Mouse (Mus musculus) CH12.LX (cell line): ENCODE measurements around the gene Cbx8. TPM values are rescaled to one million over a fixed set of nuclear protein-coding genes. Genes with fewer than 3 reads are reported as not detected.

ENCODE experiments used
- DNase-seq: peaks from one replicate; pipeline ENCODE4 v3.0.0-alpha.2; 2013; ENCODE audit errors: extremely low read depth
- H3K27ac ChIP-seq: 2 replicates; pipeline ENCODE4 v1.5.1; 2012; ENCODE audit warnings: low read depth, mild to moderate bottlenecking, control low read depth, moderate library complexity; ENCODE audit not compliant: insufficient read depth
- H3K27me3 ChIP-seq: replicated peaks from 2 replicates; pipeline ENCODE3; 2012; ENCODE audit warnings: inconsistent platforms
- H3K36me3 ChIP-seq, 2 experiments: replicated peaks in 1 of 2; 2 replicates each; pipeline versions ENCODE3 to v1.6.1; 2012; ENCODE audit warnings: inconsistent platforms in 1 of 2, low read length in 1 of 2, mild to moderate bottlenecking in 1 of 2, mixed read lengths in 1 of 2, moderate library complexity in 1 of 2; ENCODE audit not compliant: control insufficient read depth in 1 of 2, insufficient read depth in 1 of 2
- H3K4me1 ChIP-seq, 2 experiments: 2 replicates each; pipeline ENCODE4 v1.6.1; 2012; ENCODE audit warnings: inconsistent platforms in 1 of 2, moderate library complexity in 1 of 2; ENCODE audit not compliant: insufficient read depth in 2 of 2, control insufficient read depth in 1 of 2
- H3K4me2 ChIP-seq: 2 replicates; pipeline ENCODE4 v1.6.1; 2012; ENCODE audit warnings: low read depth, mild to moderate bottlenecking, control low read depth; ENCODE audit not compliant: poor library complexity, insufficient read depth, severe bottlenecking
- H3K4me3 ChIP-seq, 3 experiments: fragments of 150-350 bp in 1 of 3; sonication (generic) in 1 of 3; replicated peaks in 1 of 3; 2 replicates each; pipeline versions ENCODE3 to v1.5.1; 2011 to 2012; ENCODE audit warnings: low read depth in 2 of 3, low read length in 2 of 3, mild to moderate bottlenecking in 2 of 3, moderate library complexity in 2 of 3, control low read depth in 1 of 3, improper control_type of control experiment in 1 of 3, inconsistent platforms in 1 of 3, mixed read lengths in 1 of 3; ENCODE audit not compliant: poor library complexity in 1 of 3
- H3K79me2 ChIP-seq: replicated peaks from 2 replicates; pipeline ENCODE4 v1.6.1; 2012; ENCODE audit warnings: mild to moderate bottlenecking, moderate library complexity; ENCODE audit not compliant: control insufficient read depth, poor library complexity, insufficient read depth, severe bottlenecking; ENCODE audit errors: extremely low read depth
- H3K9ac ChIP-seq: 2 replicates; pipeline ENCODE4 v1.6.1; 2012; ENCODE audit warnings: low read depth, mild to moderate bottlenecking, control low read depth, moderate library complexity; ENCODE audit not compliant: insufficient read depth
- H3K9me3 ChIP-seq: replicated peaks from 2 replicates; pipeline ENCODE3; 2012; ENCODE audit warnings: low read length, inconsistent platforms, mixed read lengths
- BHLHE40 ChIP-seq: IDR thresholded peaks from 2 replicates; pipeline ENCODE4 v1.6.1; 2011; ENCODE audit warnings: mild to moderate bottlenecking, low read depth, low read length, improper control_type of control experiment
- CHD1 ChIP-seq: IDR thresholded peaks from 2 replicates; pipeline ENCODE4 v1.6.1; 2012; ENCODE audit warnings: low read depth, low read length, improper control_type of control experiment, inconsistent platforms
- CTCF ChIP-seq, 2 experiments: IDR thresholded peaks in 1 of 2; conservative IDR thresholded peaks in 1 of 2; 2 replicates each; pipeline ENCODE4 v1.5.1; 2011 to 2012; ENCODE audit warnings: low read depth in 2 of 2, low read length in 2 of 2, improper control_type of control experiment in 1 of 2, inconsistent platforms in 1 of 2, mild to moderate bottlenecking in 1 of 2, moderate library complexity in 1 of 2
- EP300 ChIP-seq: IDR thresholded peaks from 2 replicates; pipeline ENCODE4 v1.6.1; 2011; ENCODE audit warnings: low read length, improper control_type of control experiment
- ETS1 ChIP-seq: conservative IDR thresholded peaks from 2 replicates; pipeline ENCODE4 v1.6.1; 2012; ENCODE audit warnings: low read depth, mild to moderate bottlenecking, inconsistent platforms, low read length, improper control_type of control experiment, moderate library complexity
- GABPA ChIP-seq: IDR thresholded peaks from 2 replicates; pipeline ENCODE4 v1.6.1; 2012; ENCODE audit warnings: low read depth, low read length, improper control_type of control experiment, inconsistent platforms; ENCODE audit not compliant: insufficient replicate concordance
- JUN ChIP-seq: IDR thresholded peaks from 2 replicates; pipeline ENCODE4 v1.6.1; 2011; ENCODE audit warnings: low read depth, mild to moderate bottlenecking, low read length, improper control_type of control experiment, moderate library complexity; ENCODE audit not compliant: insufficient read depth
- JUND ChIP-seq: conservative IDR thresholded peaks from 2 replicates; pipeline ENCODE4 v1.6.1; 2011; ENCODE audit warnings: low read depth, low read length, improper control_type of control experiment
- NELFE ChIP-seq: IDR thresholded peaks from 2 replicates; pipeline ENCODE4 v1.6.1; 2011; ENCODE audit warnings: low read depth, low read length, improper control_type of control experiment
- POLR2A ChIP-seq: IDR thresholded peaks from 2 replicates; pipeline ENCODE4 v1.6.1; 2011; ENCODE audit warnings: low read depth, mild to moderate bottlenecking, improper control_type of control experiment, low read length
- POLR2AphosphoS2 ChIP-seq: IDR thresholded peaks from 2 replicates; pipeline ENCODE4 v1.6.1; 2011; ENCODE audit warnings: low read depth, low read length, improper control_type of control experiment
- RAD21 ChIP-seq: IDR thresholded peaks from 2 replicates; pipeline ENCODE4 v1.6.1; 2011; ENCODE audit warnings: low read depth, mild to moderate bottlenecking, low read length, improper control_type of control experiment, moderate library complexity
- SIN3A ChIP-seq: IDR thresholded peaks from 2 replicates; pipeline ENCODE4 v1.6.1; 2012; ENCODE audit warnings: low read length, improper control_type of control experiment, inconsistent platforms
- SMC3 ChIP-seq: IDR thresholded peaks from 2 replicates; pipeline ENCODE4 v1.6.1; 2011; ENCODE audit warnings: low read depth, low read length, improper control_type of control experiment
- UBTF ChIP-seq: IDR thresholded peaks from 2 replicates; pipeline ENCODE4 v1.6.1; 2012; ENCODE audit warnings: low read depth, mild to moderate bottlenecking, inconsistent platforms, low read length, improper control_type of control experiment, moderate library complexity
- USF1 ChIP-seq: IDR thresholded peaks from 2 replicates; pipeline ENCODE4 v1.6.1; 2014; ENCODE audit warnings: low read depth, mild to moderate bottlenecking, inconsistent platforms, low read length, improper control_type of control experiment
- USF2 ChIP-seq: conservative IDR thresholded peaks from 2 replicates; pipeline ENCODE4 v1.6.1; 2011; ENCODE audit warnings: low read depth, low read length, improper control_type of control experiment
- ZKSCAN1 ChIP-seq: IDR thresholded peaks from 2 replicates; pipeline ENCODE4 v1.6.1; 2012; ENCODE audit warnings: low read depth, inconsistent platforms, low read length, improper control_type of control experiment, borderline replicate concordance
- dilution Hi-C: fragments of 300-500 bp; cut with MboI; formaldehyde crosslinking; loops from 2 replicates; pipeline ENCODE4 v1.14.3; 2020; ENCODE audit warnings: low sequenced_read_pairs; ENCODE audit not compliant: extremely low pct_unique_long_range_greater_than_20kb, extremely low pct_ligation_motif_present
- in situ Hi-C: fragments of 300-500 bp; cut with MboI; formaldehyde crosslinking; loops from 3 replicates; pipeline ENCODE4 v1.14.3; 2019; ENCODE audit warnings: low sequenced_read_pairs, low pct_ligation_motif_present, low pct_unique_long_range_greater_than_20kb, mixed read lengths
- polyA plus RNA-seq: library from polyadenylated mRNA; unstranded; fragments of >175 nt; gene quantifications from 2 replicates; pipeline ENCODE4 v1.2.1, GENCODE M21; 2012; ENCODE audit warnings: low read depth; ENCODE audit not compliant: insufficient read length
- total RNA-seq, 2 experiments: library from RNA; depleted of rRNA; stranded (reverse); fragments of 300-350 nt in 1 of 2; fragments of >200 nt in 1 of 2; gene quantifications; 2 replicates each; pipeline ENCODE4 v1.2.3; 2012 to 2014

The Cbx8 gene
- total and polyA plus RNA-seq, 3 experiments = 6.0 to 10.2 (median 6.2) TPM

DNA sequence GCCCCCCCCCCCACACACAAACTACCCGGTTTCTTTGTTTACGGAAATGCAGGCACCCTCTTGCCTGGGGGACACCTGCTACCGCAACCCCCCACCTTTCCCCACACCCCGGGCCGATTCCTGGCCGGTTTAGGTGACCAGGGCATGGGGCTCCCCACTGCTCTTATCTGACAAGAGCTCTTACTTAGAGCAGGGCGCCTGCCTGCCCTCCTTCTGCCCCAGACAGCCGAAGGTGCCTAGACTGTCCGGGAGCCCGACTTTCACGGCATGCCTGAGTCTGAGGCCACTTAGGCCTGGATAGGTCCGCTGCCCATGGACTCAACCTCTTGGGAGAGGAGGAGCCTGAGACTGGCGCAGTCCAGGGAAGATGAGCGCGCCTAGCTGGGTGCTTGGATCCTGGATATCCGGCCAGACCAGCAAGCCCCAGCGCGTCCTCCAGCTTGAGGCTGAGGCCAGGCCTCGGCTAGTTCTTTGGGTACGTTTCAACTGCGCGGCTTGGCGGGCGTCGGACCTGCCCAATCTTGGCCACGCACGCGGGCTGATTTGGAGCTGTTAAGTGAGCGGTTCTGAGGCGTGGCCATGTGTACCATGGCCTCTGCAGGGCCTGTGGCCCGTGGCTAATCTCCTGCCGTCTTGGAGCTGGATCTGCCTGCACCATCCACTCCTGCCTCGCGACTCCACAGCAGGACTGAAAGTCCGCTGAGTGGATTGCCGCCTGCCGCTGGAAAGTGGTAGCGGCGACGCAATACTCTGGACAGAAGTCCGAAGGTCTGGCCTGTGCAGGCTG lies 4.0 kb upstream of the Cbx8 start:
- H3K27ac ChIP-seq = no peak overlapping the region
- in situ Hi-C loops (no loop called here), dilution Hi-C loops (no loop called here)
- H3K4me1 ChIP-seq = peaks cover 13 to 61% of the 10 kb centered on the region in 2 experiments
- TF ChIP-seq POLR2AphosphoS2 (no peak), POLR2A (no peak), JUND (no peak), ZKSCAN1 (no peak), JUN (no peak)
- DNase-seq = no peak
- no peaks in the 10 kb centered on the region; the same call in none of the 2 replicates for H3K79me2 ChIP-seq
- H3K4me3 ChIP-seq = no peak overlapping the region
- peaks cover 0 to under 1% of the 10 kb centered on the region in 2 experiments for H3K36me3 ChIP-seq
- H3K27me3 ChIP-seq = peaks cover 82% of the 10 kb centered on the region
- H3K9me3 ChIP-seq = peaks cover 4% of the 10 kb centered on the region
- H3K9ac ChIP-seq = no peak overlapping the region
- no peak overlapping the region for H3K4me2 ChIP-seq

DNA sequence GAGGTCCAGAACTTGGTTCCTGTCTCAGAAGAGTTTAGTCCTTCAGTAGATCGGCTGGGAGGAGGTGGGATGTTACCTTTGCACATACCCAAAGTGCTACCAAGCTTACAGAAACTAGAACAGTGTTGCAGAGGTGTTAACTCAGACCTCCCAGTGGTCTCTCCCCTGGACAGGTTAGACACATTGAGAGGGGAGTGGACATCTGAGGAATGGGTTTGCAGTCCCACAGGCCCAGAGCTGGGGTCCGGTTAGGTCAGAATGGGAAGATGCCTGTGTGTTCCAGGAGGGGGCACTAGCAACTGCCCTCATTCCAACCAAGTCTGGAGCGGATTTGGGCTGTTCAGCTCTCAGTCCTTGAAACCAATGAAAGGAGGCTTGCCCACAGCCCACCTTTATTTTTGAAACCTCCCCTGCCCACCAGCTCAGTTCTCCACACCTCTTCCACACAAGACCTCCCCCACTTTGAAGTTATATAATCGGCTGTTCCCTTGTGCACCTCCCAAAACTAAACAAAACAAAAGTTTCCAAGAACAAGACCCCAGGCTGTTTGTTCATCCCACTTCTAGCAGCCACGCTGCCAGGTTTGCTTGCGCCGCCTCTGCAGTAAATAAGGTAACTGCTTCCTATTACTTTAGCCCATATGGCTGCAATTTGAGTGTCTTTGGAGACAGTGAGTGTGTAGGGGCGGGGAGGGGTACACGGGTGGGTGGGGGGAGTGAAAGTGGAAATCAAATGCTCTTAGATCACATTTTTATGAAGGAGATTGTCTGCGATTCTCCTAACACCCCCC lies 3.2 kb upstream of the Cbx8 start:
- H3K79me2 ChIP-seq = no peaks in the 10 kb centered on the region; the same call in none of the 2 replicates
- H3K9me3 ChIP-seq = peaks cover 4% of the 10 kb centered on the region
- no peak overlapping the region for H3K4me2 ChIP-seq
- DNase-seq = no peak
- no peak overlapping the region for H3K27ac ChIP-seq
- in situ Hi-C loops (no loop called here), dilution Hi-C loops (no loop called here)
- H3K4me1 ChIP-seq = peaks cover 12 to 59% of the 10 kb centered on the region in 2 experiments
- H3K4me3 ChIP-seq = no peak overlapping the region
- peaks cover 75% of the 10 kb centered on the region for H3K27me3 ChIP-seq
- H3K36me3 ChIP-seq = peaks cover 3 to 7% of the 10 kb centered on the region in 2 experiments
- no peak overlapping the region for H3K9ac ChIP-seq
- TF ChIP-seq GABPA (no peak), EP300 (no peak), USF1 (no peak), CTCF (conservative IDR thresholded peaks at IDR 0.05 in 1 of 2, IDR thresholded peaks at IDR 0.05 in 1 of 2; ENCODE audit: low read depth in 2 of 2, low read length in 2 of 2) (peak; percentile 47 to 71; a peak in 3 of 4 replicates), CHD1 (no peak), SMC3 (peak; percentile 64), RAD21 (peak; percentile 65)

DNA sequence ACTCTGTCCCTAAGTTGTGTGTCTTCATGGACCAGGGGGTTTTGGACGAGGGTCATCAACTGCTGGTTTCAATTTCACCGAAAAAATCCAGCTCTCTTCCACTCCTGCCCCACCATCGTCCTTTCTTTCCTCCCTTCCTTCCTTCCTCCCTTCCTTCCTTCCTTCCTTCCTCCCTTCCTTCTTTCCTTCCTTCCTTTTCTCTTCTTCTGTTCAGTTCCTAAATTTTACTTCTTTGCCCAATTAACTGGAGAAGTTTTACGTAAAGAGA lies 2.4 kb upstream of the Cbx8 start:
- TF ChIP-seq NELFE = no peak
- no peak for TF ChIP-seq ETS1
- TF ChIP-seq SIN3A = no peak
- no peak for TF ChIP-seq JUN
- TF ChIP-seq UBTF = 0 out of 2 replicates have a peak, but pooled peaks have one; percentile 48
- no peak for TF ChIP-seq USF2
- no peak for TF ChIP-seq BHLHE40
- TF ChIP-seq POLR2AphosphoS2 = no peak
- H3K27ac ChIP-seq = no peak overlapping the region
- H3K4me2 ChIP-seq = no peak overlapping the region
- H3K9ac ChIP-seq = no peak overlapping the region
- H3K4me3 ChIP-seq = no peak overlapping the region
- dilution Hi-C loops (no loop called here), in situ Hi-C loops (no loop called here)
- peaks cover 4% of the 10 kb centered on the region for H3K9me3 ChIP-seq
- peaks cover 67% of the 10 kb centered on the region for H3K27me3 ChIP-seq
- DNase-seq = no peak
- peaks cover 12 to 57% of the 10 kb centered on the region in 2 experiments for H3K4me1 ChIP-seq
- no peaks in the 10 kb centered on the region; the same call in none of the 2 replicates for H3K79me2 ChIP-seq
- peaks cover 9 to 14% of the 10 kb centered on the region in 2 experiments for H3K36me3 ChIP-seq
